Mouse (Mus musculus): ENCODE results near the gene Zfp980.
"Not testable (repeated sequence)": the region's sequence is repeated elsewhere in the genome, so short reads cannot be mapped to it uniquely, and the experiment has no call there.

- not testable (repeated sequence) for TF ChIP-seq POLR2A (IDR thresholded peaks at IDR 0.05; ENCODE audit: low read depth, low read length); CTCF (IDR thresholded peaks at IDR 0.05; ENCODE audit: extremely low read depth, insufficient read depth, insufficient read length, insufficient replicate concordance)
These were observed 11.5 kb downstream of the Zfp980 start for GRCm38 (mm10) chr4:145682021-145682420.

All from spleen, adult 2 months (tissue).